Comparison of ENCODE assay signal across 8 mouse cellular contexts in genomic region chr5:35773274-35774136, GRCm38 (mm10). TPM values are rescaled to one million over a fixed set of nuclear protein-coding genes. Genes with fewer than 3 reads are reported as not detected.
DNase-seq lines count a peak whose midpoint lies in the region; ATAC-seq lines count a peak whose summit lies in the region.

No protein-coding gene starts in this region.

- no peaks in the 10 kb centered on the region for H3K9me3 ChIP-seq in forebrain, embryonic 14.5 days (replicated peaks; ENCODE audit: control insufficient read depth, low read length)
- no peaks in the 10 kb centered on the region for H3K9me3 ChIP-seq in forebrain, embryonic 12.5 days
- no peaks in the 10 kb centered on the region for H3K9me3 ChIP-seq in midbrain, embryonic 11.5 days (ENCODE audit: control insufficient read depth, low read length)
- H3K9me3 ChIP-seq in midbrain, embryonic 15.5 days: no peaks in the 10 kb centered on the region
- H3K9me3 ChIP-seq in midbrain, embryonic 14.5 days (ENCODE audit: control insufficient read depth, low read length): no peaks in the 10 kb centered on the region

- no peak for ATAC-seq in forebrain, embryonic 14.5 days
- no peak for ATAC-seq in forebrain, embryonic 12.5 days (ENCODE audit: low FRiP score)
- no peak for ATAC-seq in midbrain, embryonic 11.5 days (ENCODE audit: low FRiP score)
- ATAC-seq in midbrain, embryonic 15.5 days (replicated peaks): no peak; the same call in 1 of the 2 replicates
- peak; percentile 39 for ATAC-seq in common myeloid progenitor, adult 5-6 weeks (replicated peaks; ENCODE audit: low read depth, poor library complexity, severe bottlenecking)
- ATAC-seq in midbrain, embryonic 14.5 days (ENCODE audit: low FRiP score, low TSS enrichment): no peak

- H3K4me1 ChIP-seq in forebrain, embryonic 14.5 days (ENCODE audit: control insufficient read depth, insufficient read depth, low read length): peaks cover 5% of the 10 kb centered on the region; the same call in 1 of the 2 replicates
- peaks cover 9% of the 10 kb centered on the region for H3K4me1 ChIP-seq in forebrain, embryonic 12.5 days
- H3K4me1 ChIP-seq in midbrain, embryonic 11.5 days (ENCODE audit: control insufficient read depth, insufficient read depth, low read length): no peaks in the 10 kb centered on the region
- peaks cover 7% of the 10 kb centered on the region; the same call in 1 of the 2 replicates for H3K4me1 ChIP-seq in midbrain, embryonic 15.5 days
- H3K4me1 ChIP-seq in midbrain, embryonic 14.5 days (ENCODE audit: control insufficient read depth, insufficient read depth, low read length): no peaks in the 10 kb centered on the region

- no peak overlapping the region for H3K27ac ChIP-seq in forebrain, embryonic 14.5 days (ENCODE audit: low read depth, low read length)
- H3K27ac ChIP-seq in forebrain, embryonic 12.5 days: no peak overlapping the region
- no peak overlapping the region for H3K27ac ChIP-seq in midbrain, embryonic 11.5 days (ENCODE audit: low read depth, low read length)
- no peak overlapping the region for H3K27ac ChIP-seq in midbrain, embryonic 15.5 days
- no peak overlapping the region for H3K27ac ChIP-seq in midbrain, embryonic 14.5 days (replicated peaks; ENCODE audit: low read depth, low read length)

- H3K4me3 ChIP-seq in forebrain, embryonic 14.5 days (ENCODE audit: low read depth, low read length): no peak overlapping the region
- no peak overlapping the region for H3K4me3 ChIP-seq in forebrain, embryonic 12.5 days (replicated peaks)
- no peak overlapping the region for H3K4me3 ChIP-seq in midbrain, embryonic 11.5 days (ENCODE audit: low read depth, low read length)
- no peak overlapping the region for H3K4me3 ChIP-seq in midbrain, embryonic 15.5 days
- no peak overlapping the region for H3K4me3 ChIP-seq in midbrain, embryonic 14.5 days (replicated peaks; ENCODE audit: low read depth, low read length)

- H3K9ac ChIP-seq in forebrain, embryonic 14.5 days (ENCODE audit: low read length): no peak overlapping the region
- H3K9ac ChIP-seq in forebrain, embryonic 12.5 days: no peak overlapping the region
- no peak overlapping the region for H3K9ac ChIP-seq in midbrain, embryonic 11.5 days (ENCODE audit: low read length)
- no peak overlapping the region for H3K9ac ChIP-seq in midbrain, embryonic 15.5 days
- 0 out of 2 replicates have a peak overlapping the region, but pooled peaks have one; percentile 1 for H3K9ac ChIP-seq in midbrain, embryonic 14.5 days (replicated peaks; ENCODE audit: low read length)

- no peaks in the 10 kb centered on the region for H3K36me3 ChIP-seq in forebrain, embryonic 14.5 days (ENCODE audit: control insufficient read depth, insufficient read depth, low read length)
- no peaks in the 10 kb centered on the region for H3K36me3 ChIP-seq in forebrain, embryonic 12.5 days (replicated peaks)
- H3K36me3 ChIP-seq in midbrain, embryonic 11.5 days (ENCODE audit: control insufficient read depth, insufficient read depth, low read length): no peaks in the 10 kb centered on the region
- no peaks in the 10 kb centered on the region for H3K36me3 ChIP-seq in midbrain, embryonic 15.5 days (replicated peaks)
- no peaks in the 10 kb centered on the region for H3K36me3 ChIP-seq in midbrain, embryonic 14.5 days (ENCODE audit: control insufficient read depth, insufficient read depth, low read length)

- 0 out of 2 replicates have a peak, but pooled peaks cover 3% of the 10 kb centered on the region for H3K27me3 ChIP-seq in forebrain, embryonic 14.5 days (replicated peaks; ENCODE audit: control insufficient read depth, insufficient read depth, low read length)
- no peaks in the 10 kb centered on the region for H3K27me3 ChIP-seq in forebrain, embryonic 12.5 days
- no peaks in the 10 kb centered on the region for H3K27me3 ChIP-seq in midbrain, embryonic 11.5 days (ENCODE audit: control insufficient read depth, insufficient read depth, low read length)
- no peaks in the 10 kb centered on the region for H3K27me3 ChIP-seq in midbrain, embryonic 15.5 days (replicated peaks)
- no peaks in the 10 kb centered on the region for H3K27me3 ChIP-seq in midbrain, embryonic 14.5 days (ENCODE audit: control insufficient read depth, insufficient read depth, low read length)

- 72% methylated on average over 13 of the region's 13 CpGs for WGBS in forebrain, embryonic 14.5 days
- WGBS in forebrain, embryonic 12.5 days: 76% methylated on average over 13 of the region's 13 CpGs
- WGBS in midbrain, embryonic 11.5 days: 84% methylated on average over 13 of the region's 13 CpGs
- 74% methylated on average over 13 of the region's 13 CpGs for WGBS in midbrain, embryonic 15.5 days
- WGBS in midbrain, embryonic 14.5 days: 66% methylated on average over 13 of the region's 13 CpGs

- DNase-seq in forebrain, embryonic 14.5 days (ENCODE audit: low spot score): peak; percentile 51
- peak; percentile 60 for DNase-seq in midbrain, embryonic 11.5 days (ENCODE audit: low spot score, missing footprints)
- peak; percentile 54 for DNase-seq in midbrain, embryonic 14.5 days
- no peak for DNase-seq in urinary bladder, postnatal 4 days (ENCODE audit: low spot score in 2 of 2)
- DNase-seq in right cerebral cortex, postnatal 10 days (ENCODE audit: low spot score in 2 of 2): no peak

- no peak overlapping the region for H3K4me2 ChIP-seq in forebrain, embryonic 14.5 days (ENCODE audit: low read length)
- no peak overlapping the region for H3K4me2 ChIP-seq in forebrain, embryonic 12.5 days
- H3K4me2 ChIP-seq in midbrain, embryonic 11.5 days: no peak overlapping the region
- no peak overlapping the region for H3K4me2 ChIP-seq in midbrain, embryonic 15.5 days
- H3K4me2 ChIP-seq in midbrain, embryonic 14.5 days (ENCODE audit: low read length): no peak overlapping the region

RNA-seq across cellular contexts. Expression of gene Ablim2, which starts 15.8 kb away (rescaled TPM):
- 4.7 and 7.4 TPM in 2 replicates for polyA plus RNA-seq in forebrain, embryonic 14.5 days (2014; fragmentation: Nextera tagmentation; extraction: Ambion mirVana)
- polyA plus RNA-seq in forebrain, embryonic 12.5 days (2016; fragmentation: Nextera tagmentation; extraction: Ambion mirVana): 1.2 and 1.3 TPM in 2 replicates
- polyA plus RNA-seq in midbrain, embryonic 11.5 days (2014; fragmentation: Nextera tagmentation; extraction: Ambion mirVana): 0.36 and 0.51 TPM in 2 replicates
- 21.3 and 25.7 TPM in 2 replicates for polyA plus RNA-seq in midbrain, embryonic 15.5 days (2015; fragmentation: Nextera tagmentation; extraction: Ambion mirVana)
- total RNA-seq in common myeloid progenitor, adult 5-6 weeks (2017): not detected in 2 replicates
- 9.6 and 13.9 TPM in 2 replicates for polyA plus RNA-seq in midbrain, embryonic 14.5 days (2014; fragmentation: Nextera tagmentation; extraction: Ambion mirVana)

RNA-seq across cellular contexts. Expression of gene Sh3tc1, which starts 33.7 kb away (rescaled TPM):
- polyA plus RNA-seq in forebrain, embryonic 14.5 days (2014; fragmentation: Nextera tagmentation; extraction: Ambion mirVana): 1.3 and 2.2 TPM in 2 replicates
- 3.0 and 4.0 TPM in 2 replicates for polyA plus RNA-seq in forebrain, embryonic 12.5 days (2016; fragmentation: Nextera tagmentation; extraction: Ambion mirVana)
- 2.3 and 3.2 TPM in 2 replicates for polyA plus RNA-seq in midbrain, embryonic 11.5 days (2014; fragmentation: Nextera tagmentation; extraction: Ambion mirVana)
- polyA plus RNA-seq in midbrain, embryonic 15.5 days (2015; fragmentation: Nextera tagmentation; extraction: Ambion mirVana): 2.5 and 3.5 TPM in 2 replicates
- total RNA-seq in common myeloid progenitor, adult 5-6 weeks (2017): 3.9 and 8.5 TPM in 2 replicates
- polyA plus RNA-seq in midbrain, embryonic 14.5 days (2014; fragmentation: Nextera tagmentation; extraction: Ambion mirVana): 1.7 and 2.2 TPM in 2 replicates

Comparison
In these comparisons a context has a peak if more than half of its experiments do, and no peak if none do; other contexts are left out.
1. DNase-seq: peak in forebrain, embryonic 14.5 days (single experiment), midbrain, embryonic 11.5 days (single experiment) and midbrain, embryonic 14.5 days (single experiment); none in urinary bladder, postnatal 4 days (0 of 2) and right cerebral cortex, postnatal 10 days (0 of 2).